14 mouse cellular contexts compared by ENCODE assay signal in genomic region chr3:105046870-105047269, GRCm38 (mm10). TPM values are rescaled to one million over a fixed set of nuclear protein-coding genes. Genes with fewer than 3 reads are reported as not detected.
DNase-seq lines count a peak whose midpoint lies in the region; ATAC-seq and TF ChIP-seq lines count a peak whose summit lies in the region.
"Had no signal": no experiment of that assay in that cellular context is flagged by ENCODE, and none has a peak within 500 bp of the region (broad histone marks: within the 10 kb centered on the region; RNA-seq: fewer than 3 reads in every experiment).

No protein-coding gene starts in this region.

- TF ChIP-seq CTCF in kidney, adult 2 months (conservative IDR thresholded peaks at IDR 0.05; ENCODE audit: insufficient read depth, insufficient read length, low read depth, low read length), result no peak
- TF ChIP-seq CTCF in heart, postnatal 0 days (IDR thresholded peaks at IDR 0.05; ENCODE audit: low read depth), result no peak

- ATAC-seq in kidney, embryonic 15.5 days (replicated peaks; ENCODE audit: low FRiP score), result no peak
- ATAC-seq in heart, postnatal 0 days (ENCODE audit: insufficient read depth, low read depth), result peak; percentile 35
- ATAC-seq: CD4-positive, CD25-positive, alpha-beta regulatory T cell, adult 4 months had no signal

- no peak overlapping the region for H3K4me3 ChIP-seq in kidney, adult 2 months (ENCODE audit: insufficient read depth, low read depth, low read length)
- no peak overlapping the region for H3K4me3 ChIP-seq in kidney, embryonic 15.5 days (replicated peaks)
- no peak overlapping the region for H3K4me3 ChIP-seq in brown adipose tissue, adult 24 weeks (ENCODE audit: insufficient read depth, low read depth, low read length)
- H3K4me3 ChIP-seq in heart, postnatal 0 days (ENCODE audit: low read depth, low read length), result peak overlapping the region; percentile 22

- WGBS in kidney, adult 2 months, result 69% methylated on average over 5 of the region's 5 CpGs
- WGBS in kidney, embryonic 15.5 days, result 72% methylated on average over 5 of the region's 5 CpGs
- WGBS in heart, postnatal 0 days, result 11% methylated on average over 5 of the region's 5 CpGs

- peaks cover 15% of the 10 kb centered on the region; the same call in 1 of the 2 replicates for H3K4me1 ChIP-seq in kidney, adult 2 months (ENCODE audit: control insufficient read depth, insufficient read depth, low read length)
- H3K4me1 ChIP-seq in kidney, embryonic 15.5 days, result peaks cover 37% of the 10 kb centered on the region
- peaks cover 30% of the 10 kb centered on the region for H3K4me1 ChIP-seq in brown adipose tissue, adult 24 weeks (ENCODE audit: control insufficient read depth, insufficient read depth, insufficient read length, low read length)
- H3K4me1 ChIP-seq in heart, postnatal 0 days (ENCODE audit: control insufficient read depth, insufficient read depth), result peaks cover 73% of the 10 kb centered on the region

- H3K9ac ChIP-seq in kidney, embryonic 15.5 days, result no peak overlapping the region
- peak overlapping the region; percentile 6; the same call in 1 of the 2 replicates for H3K9ac ChIP-seq in heart, postnatal 0 days (replicated peaks; ENCODE audit: low read depth, low read length)
- H3K9ac ChIP-seq: lung, embryonic 14.5 days had no signal

- H3K36me3 ChIP-seq in kidney, adult 2 months (ENCODE audit: control insufficient read depth, insufficient read depth, low read length), result no peaks in the 10 kb centered on the region
- 0 out of 2 replicates have a peak, but pooled peaks cover 4% of the 10 kb centered on the region for H3K36me3 ChIP-seq in kidney, embryonic 15.5 days
- no peaks in the 10 kb centered on the region for H3K36me3 ChIP-seq in heart, postnatal 0 days (replicated peaks; ENCODE audit: control insufficient read depth, insufficient read depth, low read length)

- TF ChIP-seq POLR2A in kidney, adult 2 months (IDR thresholded peaks at IDR 0.05; ENCODE audit: low read depth, low read length), result no peak

- DNase-seq in kidney, adult 2 months, result peak; percentile 36
- peak; percentile 79 for DNase-seq in 416B (ENCODE audit: low read depth)
- peak; percentile 23 for DNase-seq in heart, postnatal 0 days (ENCODE audit: low spot score)
- DNase-seq in cerebellum, postnatal 10 days, result no peak
- DNase-seq in kidney, postnatal 25 days, result no peak
- no peak for DNase-seq in embryo, embryonic 9.5 days (ENCODE audit: extremely low spot score)
- DNase-seq: cerebellum, postnatal 36 days had no signal

- H3K27ac ChIP-seq in kidney, adult 2 months (ENCODE audit: insufficient read depth, low read depth, low read length), result no peak overlapping the region
- no peak overlapping the region; the same call in 1 of the 2 replicates for H3K27ac ChIP-seq in kidney, embryonic 15.5 days
- H3K27ac ChIP-seq in brown adipose tissue, adult 24 weeks (replicated peaks; ENCODE audit: low read depth, low read length), result peak overlapping the region; percentile 80
- H3K27ac ChIP-seq in heart, postnatal 0 days (ENCODE audit: low read depth), result peak overlapping the region; percentile 80

- H3K9me3 ChIP-seq in kidney, embryonic 15.5 days (replicated peaks), result no peaks in the 10 kb centered on the region
- no peaks in the 10 kb centered on the region for H3K9me3 ChIP-seq in heart, postnatal 0 days (replicated peaks; ENCODE audit: control insufficient read depth, low read length)

- H3K27me3 ChIP-seq in kidney, adult 2 months (replicated peaks; ENCODE audit: control insufficient read depth, insufficient read depth, low read length), result no peaks in the 10 kb centered on the region
- no peaks in the 10 kb centered on the region for H3K27me3 ChIP-seq in kidney, embryonic 15.5 days
- no peaks in the 10 kb centered on the region for H3K27me3 ChIP-seq in heart, postnatal 0 days (ENCODE audit: control insufficient read depth, insufficient read depth, low read length)

- no peak overlapping the region for H3K4me2 ChIP-seq in kidney, embryonic 15.5 days
- peak overlapping the region; percentile 54 for H3K4me2 ChIP-seq in heart, postnatal 0 days (ENCODE audit: low read depth, low read length)
- H3K4me2 ChIP-seq: lung, embryonic 14.5 days; midbrain, embryonic 11.5 days had no signal

- TF ChIP-seq EP300 in heart, postnatal 0 days (IDR thresholded peaks at IDR 0.05; ENCODE audit: low read depth), result no peak

RNA-seq across cellular contexts. Expression of gene Cttnbp2nl, which starts 6.1 kb away (rescaled TPM):
- polyA plus RNA-seq in kidney, adult 2 months (2012; rRNA removed), result 3.6 and 4.2 TPM in 2 replicates
- polyA plus RNA-seq in kidney, embryonic 15.5 days (2015; fragmentation: Nextera tagmentation; extraction: Ambion mirVana), result 26.4 and 29.4 TPM in 2 replicates
- 6.3 and 10.6 TPM in 2 replicates for polyA plus RNA-seq in brown adipose tissue, adult 24 weeks (2012; ENCODE audit: insufficient read depth, insufficient read length, missing spikeins)
- total RNA-seq in heart, postnatal 0 days (2014; rRNA removed; ENCODE audit: low replicate concordance), result 8.9 and 15.0 TPM in 2 replicates
- polyA plus RNA-seq in heart, postnatal 0 days (2015; fragmentation: Nextera tagmentation; extraction: Ambion mirVana), result 12.6 and 13.5 TPM in 2 replicates

RNA-seq across cellular contexts. Expression of gene 4930564D02Rik, which starts 19.8 kb away (rescaled TPM):
- polyA plus RNA-seq in kidney, adult 2 months (2012; rRNA removed), result not detected in 2 replicates
- not detected in 2 replicates for polyA plus RNA-seq in kidney, embryonic 15.5 days (2015; fragmentation: Nextera tagmentation; extraction: Ambion mirVana)
- polyA plus RNA-seq in brown adipose tissue, adult 24 weeks (2012; ENCODE audit: insufficient read depth, insufficient read length, missing spikeins), result not detected in 2 replicates
- total RNA-seq in heart, postnatal 0 days (2014; rRNA removed; ENCODE audit: low replicate concordance), result not detected in 2 replicates
- not detected in 2 replicates for polyA plus RNA-seq in heart, postnatal 0 days (2015; fragmentation: Nextera tagmentation; extraction: Ambion mirVana)
- total RNA-seq: heart, adult 18-20 months; left cerebral cortex, postnatal 25 days had no signal
- polyA plus RNA-seq: CD4-positive, CD25-positive, alpha-beta regulatory T cell, adult 4 months; lung, embryonic 14.5 days; midbrain, embryonic 11.5 days had no signal

Comparison
In these comparisons a context has a peak if more than half of its experiments do, and no peak if none do; other contexts are left out.
1. DNase-seq: peak in kidney, adult 2 months (single experiment), 416B (single experiment) and heart, postnatal 0 days (single experiment); none in cerebellum, postnatal 10 days (0 of 2), kidney, postnatal 25 days (0 of 2) and embryo, embryonic 9.5 days (single experiment).
2. H3K27ac ChIP-seq: peak in brown adipose tissue, adult 24 weeks (single experiment) and heart, postnatal 0 days (single experiment); none in kidney, adult 2 months (single experiment) and kidney, embryonic 15.5 days (single experiment).